Mouse (Mus musculus) layer of hippocampus, adult 11-12 months (tissue): ENCODE measurements at regions not wholly inside any gene's neighbourhood (a gene's known extent, or its start where the extent isn't known, plus 50 kb on each side); places are given as distances from the start of the nearest gene placed in this dataset.

Experiments
- DNase-seq: peaks from one replicate; pipeline ENCODE4 v3.0.0; 2022; ENCODE audit warnings: low spot score

DNA sequence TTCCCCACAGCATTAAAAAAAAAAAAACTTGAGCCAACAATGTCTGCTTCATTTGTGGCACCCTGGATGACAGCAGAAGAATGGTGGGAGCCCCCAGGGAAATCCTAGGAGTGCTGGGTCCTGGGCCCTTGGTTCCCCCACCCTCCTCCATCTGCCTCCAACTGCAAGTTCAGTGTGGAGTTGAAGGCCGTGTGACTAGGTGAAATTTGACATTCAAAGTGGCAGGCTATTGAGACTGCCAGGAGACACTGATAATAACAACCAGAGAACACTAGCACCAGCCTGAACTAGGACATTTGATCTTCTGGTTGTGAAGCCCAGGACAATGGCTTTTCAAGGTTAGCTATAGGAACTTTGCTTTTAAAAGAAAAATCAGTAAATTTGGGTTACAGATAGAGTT is 74.0 kb downstream of the Adamts15 start:
- DNase-seq = no peak

DNA sequence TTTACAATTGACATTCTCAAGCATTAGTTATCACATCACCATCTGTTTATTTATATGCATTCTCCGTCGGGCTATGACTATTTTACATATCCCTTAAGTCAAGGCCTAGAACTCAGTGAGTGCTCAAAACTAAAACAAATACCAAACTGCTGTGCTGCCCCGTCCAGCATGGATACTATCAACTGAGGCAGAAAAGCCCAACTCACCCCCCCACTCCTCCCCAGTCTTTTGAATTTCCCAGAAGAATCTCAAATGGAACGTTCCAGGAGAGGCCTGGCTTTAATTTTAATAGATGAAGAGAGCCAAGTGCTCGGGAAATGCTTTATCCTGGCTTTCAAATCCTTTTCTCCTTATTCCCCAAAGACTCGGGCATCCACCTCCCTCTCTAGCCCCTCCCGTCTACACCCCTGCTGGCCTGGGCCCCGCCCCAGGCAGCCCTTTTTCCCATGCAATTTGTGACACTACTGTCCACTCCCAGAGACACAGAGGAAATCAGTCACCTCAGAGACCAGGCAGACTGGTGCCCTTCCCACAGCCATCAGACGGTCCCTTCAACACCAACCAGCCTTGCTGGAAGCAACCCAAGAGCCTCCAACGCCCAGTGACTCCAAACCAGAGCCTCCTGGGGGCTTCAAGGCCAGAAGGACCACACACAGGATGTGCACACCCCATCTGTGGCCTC is 76.5 kb downstream of the Adamts15 start:
- DNase-seq = no peak

DNA sequence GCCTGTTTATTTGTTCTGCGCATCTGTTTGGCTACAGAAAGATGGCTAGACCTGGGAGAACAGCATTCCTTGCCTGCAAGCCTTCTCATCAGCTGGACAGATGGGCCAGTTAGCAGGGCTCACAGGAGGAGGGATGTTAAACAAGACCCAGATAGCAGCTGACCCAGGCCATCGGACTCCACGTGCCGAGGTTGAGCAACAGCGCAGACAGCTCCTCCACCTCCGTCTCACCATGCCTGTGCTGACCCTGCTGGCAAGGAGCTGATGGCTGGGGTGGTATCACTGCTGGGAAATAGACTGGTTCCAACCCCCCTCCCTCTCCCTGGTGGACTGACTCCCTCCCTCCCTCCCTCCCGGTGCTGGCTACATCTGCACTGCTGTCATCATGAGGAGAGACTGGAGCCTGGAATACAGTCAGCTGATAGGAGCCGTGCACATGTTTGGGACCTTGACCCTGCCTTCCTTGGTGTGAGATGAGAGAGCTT is 78.1 kb downstream of the Adamts15 start:
- DNase-seq = peak; percentile 10

DNA sequence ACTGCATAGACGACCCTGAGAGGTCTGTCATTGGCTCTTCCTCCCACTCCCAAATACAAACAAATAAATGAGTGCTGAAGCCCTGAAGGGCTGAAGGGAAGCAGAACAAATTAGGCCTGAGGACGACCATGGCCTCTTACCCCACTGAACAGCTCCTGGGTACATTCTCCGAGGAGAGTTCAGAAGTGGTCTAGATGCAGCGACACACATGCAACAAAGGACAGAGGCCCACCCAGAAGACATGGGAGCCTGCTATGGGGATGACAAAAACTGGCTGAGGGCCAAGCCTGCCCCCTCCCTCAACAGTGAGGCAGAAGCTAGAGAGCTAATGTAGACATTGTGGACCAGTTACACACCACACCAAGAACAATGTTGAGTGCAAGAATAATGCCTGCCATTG is 87.3 kb downstream of the Adamts15 start:
- DNase-seq = no peak

DNA sequence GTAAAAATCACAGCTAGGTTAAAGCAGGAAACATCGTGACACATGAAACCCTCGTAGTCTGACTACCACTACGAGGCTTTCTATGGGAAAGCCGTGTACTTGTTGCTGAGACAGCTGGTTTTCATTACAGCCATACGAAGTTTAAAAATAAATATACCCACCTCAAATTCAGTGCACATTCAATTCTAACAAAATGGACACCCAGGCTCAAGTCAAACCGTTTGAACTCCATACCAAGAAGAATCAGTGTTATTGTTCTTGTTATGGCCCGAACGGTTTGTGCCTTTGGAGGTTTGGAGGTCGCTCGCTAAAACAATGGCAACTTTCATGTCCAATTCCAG is 87.7 kb downstream of the Adamts15 start:
- DNase-seq = no peak

DNA sequence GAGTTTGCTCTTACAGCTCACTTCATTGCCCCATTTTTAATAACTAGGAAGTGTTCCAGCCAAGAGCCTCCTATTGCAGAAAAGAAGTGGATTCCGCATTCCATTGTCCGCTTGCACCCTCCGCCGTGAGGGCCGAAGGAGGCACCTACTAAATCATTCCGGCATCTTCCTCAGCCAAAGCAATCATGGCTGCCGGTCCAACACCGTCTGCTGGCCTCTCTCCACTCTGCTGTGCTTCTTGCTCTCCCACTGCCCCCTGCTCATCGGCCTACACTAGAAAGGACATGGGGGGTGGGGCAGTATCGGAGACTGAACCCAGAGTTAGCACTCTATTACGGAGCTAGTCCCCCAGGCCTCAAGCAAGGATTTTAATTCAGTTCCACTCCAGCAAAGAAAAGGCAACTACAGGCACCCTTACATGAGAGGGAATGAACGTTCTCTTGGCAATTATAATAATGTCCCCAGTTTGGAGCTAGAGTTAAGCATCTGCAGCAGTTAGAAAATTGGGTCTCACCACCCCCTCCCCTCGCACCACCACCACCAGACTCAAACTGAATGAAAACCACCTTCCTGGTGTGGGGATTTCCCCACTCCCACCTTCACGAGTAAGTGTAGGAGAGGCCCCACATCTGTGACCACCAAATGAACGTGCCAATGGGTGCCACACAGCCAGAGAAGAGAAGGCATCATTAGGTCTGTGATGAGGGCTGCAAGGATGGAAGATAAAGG is 88.3 kb downstream of the Adamts15 start:
- no peak for DNase-seq

DNA sequence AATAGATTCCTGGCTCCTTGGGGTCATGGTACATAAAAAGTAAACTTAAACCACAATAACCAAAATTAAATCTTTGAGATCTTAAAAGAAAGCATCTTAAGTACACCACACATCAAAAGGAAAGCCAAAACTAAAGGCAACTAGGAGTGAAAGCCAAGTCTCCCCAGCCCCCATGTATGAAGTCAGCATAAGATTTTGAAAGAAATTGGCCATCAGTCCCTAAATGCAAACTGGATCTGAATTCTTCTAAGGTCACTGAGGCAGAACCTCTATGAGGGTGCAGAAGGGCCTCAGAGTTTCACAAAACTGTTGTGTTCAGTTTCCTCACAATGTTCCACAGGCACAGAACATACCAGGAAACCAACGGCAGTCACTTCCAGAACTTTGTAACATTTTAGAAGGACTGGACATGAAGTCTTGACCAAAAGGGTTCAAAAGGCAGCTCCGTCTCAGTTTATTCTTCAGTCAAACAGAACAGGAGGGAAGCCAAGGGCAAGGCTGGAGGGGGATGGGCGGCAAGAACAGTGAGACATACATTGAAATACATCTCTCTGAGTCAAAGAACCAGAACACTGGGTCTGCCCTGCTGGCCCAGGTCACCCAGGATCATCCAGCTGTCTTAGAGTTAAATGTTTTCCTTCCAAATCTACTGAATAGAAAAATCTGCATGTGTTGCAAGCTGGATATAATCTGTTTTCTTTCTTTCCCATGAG is 92.9 kb downstream of the Adamts15 start:
- DNase-seq = no peak

DNA sequence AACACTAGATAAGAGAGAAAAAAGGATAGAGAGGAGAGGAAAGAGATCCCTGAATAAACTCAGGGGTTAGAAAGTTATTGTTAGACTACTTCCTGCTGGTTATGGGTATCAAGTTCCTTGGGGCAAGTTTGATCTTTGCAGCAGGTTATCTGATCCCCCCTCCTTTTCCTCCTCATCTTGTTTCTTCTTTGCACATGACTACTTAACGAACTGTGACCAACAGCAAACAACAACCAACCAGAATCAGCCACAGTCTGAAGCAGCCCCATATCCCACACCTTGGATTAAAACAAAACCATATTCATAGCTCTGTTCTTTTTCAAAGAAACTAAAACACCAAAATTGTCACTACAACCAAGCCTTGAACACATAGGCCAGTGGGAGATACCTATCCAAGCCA is 94.5 kb downstream of the Adamts15 start:
- no peak for DNase-seq

DNA sequence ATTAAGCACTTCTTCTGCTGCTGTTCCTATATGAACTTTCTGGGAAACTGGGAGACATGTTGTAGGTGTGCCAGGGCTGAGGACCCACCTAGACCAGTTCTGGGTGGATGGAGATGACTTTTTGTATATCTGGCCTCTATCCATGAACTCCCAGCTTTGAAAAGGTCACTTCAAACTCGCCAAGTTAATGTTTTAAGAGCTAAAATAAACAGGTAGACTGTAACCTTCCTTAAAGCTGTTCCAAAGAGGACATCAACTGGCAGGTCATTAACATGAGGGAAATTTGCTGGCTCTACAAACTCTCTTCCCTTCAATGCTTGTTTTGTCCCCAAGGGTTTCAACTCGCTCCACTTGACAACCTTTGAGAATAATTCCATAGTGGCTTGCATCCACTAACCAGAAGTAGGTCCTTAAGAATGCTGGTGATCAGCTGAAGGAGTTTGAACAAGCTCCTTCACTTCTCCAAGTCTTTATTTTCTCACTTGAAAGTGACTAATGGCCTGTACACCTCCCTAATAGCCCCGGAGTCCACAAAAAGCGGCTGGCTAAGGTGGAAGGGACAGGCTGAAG is 98.1 kb downstream of the Adamts15 start:
- no peak for DNase-seq

DNA sequence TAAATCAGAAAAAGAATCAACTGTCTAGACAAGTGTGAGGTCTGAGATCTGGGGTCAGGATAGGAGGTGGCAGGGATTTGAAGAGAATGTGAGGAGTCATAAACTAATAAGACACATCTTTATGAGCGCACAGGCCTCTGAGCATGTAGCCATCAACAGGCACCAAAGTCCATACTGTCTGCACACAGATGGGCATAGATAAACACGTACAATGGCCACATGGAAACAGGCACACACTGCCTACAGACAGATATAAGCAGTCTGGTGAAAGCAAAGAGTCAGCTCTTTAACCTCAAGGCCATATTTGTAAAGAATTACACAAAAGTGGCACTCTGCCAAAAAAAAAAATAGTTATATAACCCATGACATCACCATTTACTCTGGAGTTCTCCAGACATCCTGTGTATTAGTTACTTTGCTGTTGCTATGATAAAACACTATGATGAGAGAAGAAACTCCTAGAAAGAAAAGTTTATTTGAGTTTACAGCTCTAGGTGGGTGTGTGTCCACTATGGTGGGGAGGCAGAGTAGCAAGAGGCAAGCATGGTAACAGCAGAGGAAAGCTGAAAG is 101.4 kb downstream of the Adamts15 start:
- DNase-seq = no peak

DNA sequence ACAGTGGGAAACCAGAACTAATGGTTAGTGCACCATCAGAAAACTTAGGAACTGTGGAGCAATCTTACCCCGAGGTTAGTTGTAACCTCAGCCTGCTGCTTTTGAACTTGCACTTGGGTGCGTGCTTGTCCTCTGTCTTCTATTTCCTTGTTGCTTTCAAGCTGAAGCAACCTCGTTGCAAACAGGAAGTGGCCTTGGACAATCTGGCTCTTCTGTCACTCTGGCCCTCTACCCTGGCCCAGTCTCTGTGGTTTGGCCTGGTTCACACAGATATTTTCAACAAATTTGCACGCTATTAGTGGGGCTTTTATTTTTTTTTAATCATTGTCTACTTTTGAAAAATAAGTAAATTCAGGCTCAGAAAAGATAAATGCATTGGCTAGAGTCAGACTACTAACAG is 109.0 kb downstream of the Adamts15 start:
- DNase-seq = no peak

DNA sequence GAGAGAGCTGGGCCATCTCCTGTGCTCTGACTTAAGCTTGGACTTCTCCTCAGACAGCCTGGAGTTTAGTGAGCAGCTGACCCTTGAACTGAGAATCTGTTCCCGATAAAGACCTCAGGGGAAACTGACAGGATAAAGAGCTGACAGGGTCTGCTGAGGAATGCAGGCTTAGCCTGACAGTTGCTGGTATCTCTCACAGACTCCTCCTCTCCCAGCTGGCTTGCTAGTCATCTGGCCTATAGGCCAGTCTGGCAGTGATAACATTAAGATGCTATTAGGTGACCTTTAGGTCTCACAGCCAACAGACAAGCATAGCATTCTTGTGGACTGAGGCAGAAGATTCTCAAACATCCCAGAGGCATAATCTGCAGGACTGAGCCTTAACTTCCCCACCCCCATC is 111.4 kb downstream of the Adamts15 start:
- no peak for DNase-seq

DNA sequence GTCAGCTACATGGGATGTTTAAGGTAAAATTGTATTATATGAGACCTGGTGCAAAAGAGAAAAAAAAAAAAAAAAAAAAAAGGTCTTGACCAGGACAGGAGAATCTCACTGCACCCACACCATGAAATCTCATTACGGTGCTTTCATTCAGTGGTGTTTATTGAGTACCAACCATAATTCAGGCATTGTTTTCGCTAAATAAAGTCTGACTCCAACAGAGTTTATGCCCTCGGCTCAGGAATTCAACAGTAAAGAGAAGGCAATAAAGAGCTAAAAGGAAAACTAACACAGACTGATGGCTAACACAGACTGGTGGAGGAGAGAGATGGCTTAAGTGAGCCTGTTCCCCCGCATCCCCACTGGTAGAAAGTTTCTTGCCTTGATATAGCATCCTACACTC is 112.0 kb downstream of the Adamts15 start:
- DNase-seq = no peak

DNA sequence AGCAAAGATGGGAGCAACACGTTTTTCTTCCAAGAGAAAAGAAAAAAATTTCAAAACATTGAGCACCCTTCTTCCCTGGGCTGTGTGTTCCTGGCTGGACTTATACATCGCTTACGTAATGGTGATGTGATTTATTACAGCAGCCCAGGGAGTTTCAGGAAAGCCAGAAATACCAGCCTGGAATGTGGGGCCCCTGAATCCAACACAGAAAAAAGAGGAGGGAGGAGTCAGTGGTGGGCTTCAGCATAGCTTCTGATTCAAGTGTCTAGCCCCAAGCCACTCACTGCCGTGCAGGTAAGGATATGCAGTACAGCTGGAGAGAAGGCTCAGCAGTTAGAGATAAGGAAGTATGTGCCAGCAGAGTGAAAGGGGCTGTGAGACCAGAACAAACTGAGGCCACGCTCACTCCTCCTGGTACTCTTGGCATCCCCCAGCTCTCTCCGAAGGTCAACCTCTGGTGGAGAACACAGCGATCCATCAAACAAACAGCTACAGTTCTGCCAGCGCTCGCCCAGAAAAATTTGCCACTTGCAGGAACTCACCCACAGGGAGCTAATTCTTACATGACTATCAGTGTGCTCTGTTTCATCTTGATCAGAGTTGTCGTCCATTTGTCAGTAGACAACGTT is 113.3 kb downstream of the Adamts15 start:
- DNase-seq = no peak

DNA sequence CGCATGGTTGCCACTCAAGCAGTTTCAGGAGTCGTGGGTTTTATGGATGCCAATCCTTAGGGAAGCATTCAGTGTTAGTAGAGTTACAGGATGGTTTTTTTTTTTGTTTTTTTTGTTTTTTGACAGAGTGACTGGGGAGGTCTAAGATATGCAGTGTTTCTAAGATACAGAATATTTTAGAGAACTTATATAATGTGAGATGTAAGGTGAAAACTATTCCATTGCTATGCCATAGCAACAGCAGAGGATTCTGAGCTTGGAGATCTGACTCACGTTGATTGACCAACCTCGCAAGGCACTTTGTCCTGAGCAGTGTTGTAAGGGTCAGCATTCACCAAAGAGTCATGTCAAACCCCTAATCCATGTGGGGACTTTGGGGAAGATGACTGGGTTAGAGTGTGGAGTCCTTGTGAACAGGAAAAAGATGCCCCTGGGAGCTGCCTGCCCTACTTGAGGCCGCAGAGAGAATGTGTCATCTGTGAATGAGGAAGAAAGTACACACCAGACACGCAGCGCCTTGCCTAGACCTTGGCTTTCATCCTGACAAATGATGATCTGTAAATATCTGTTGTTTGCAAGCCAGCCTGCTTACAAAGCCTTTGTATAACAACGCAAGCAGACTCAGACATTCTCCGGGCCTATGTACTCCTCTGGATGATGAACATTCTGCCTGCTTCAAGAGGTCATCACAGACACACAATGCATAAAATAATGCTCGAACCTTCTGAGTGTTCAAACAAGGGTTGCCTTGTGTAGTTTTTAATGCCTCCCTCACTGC is 118.3 kb downstream of the Adamts15 start:
- no peak for DNase-seq

DNA sequence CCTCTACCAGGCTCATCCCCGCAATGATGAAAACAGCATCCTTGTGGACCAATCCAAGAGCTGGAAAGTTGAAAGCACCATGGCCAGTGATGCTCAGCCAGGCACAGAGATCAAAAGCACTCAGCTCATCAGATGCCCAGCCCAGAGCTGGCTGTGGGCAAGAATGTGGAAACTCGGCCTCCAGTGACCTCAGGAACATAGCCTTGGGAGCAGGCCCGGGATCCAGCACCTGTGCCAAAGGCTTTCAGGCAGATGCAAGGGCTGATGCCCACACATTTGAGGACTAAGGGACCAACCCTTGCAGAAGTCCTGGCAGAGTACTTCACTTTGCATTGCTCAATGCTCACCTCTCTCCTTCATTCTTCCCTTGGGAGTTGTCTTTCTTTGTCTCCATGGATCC is 119.4 kb downstream of the Adamts15 start:
- no peak for DNase-seq

DNA sequence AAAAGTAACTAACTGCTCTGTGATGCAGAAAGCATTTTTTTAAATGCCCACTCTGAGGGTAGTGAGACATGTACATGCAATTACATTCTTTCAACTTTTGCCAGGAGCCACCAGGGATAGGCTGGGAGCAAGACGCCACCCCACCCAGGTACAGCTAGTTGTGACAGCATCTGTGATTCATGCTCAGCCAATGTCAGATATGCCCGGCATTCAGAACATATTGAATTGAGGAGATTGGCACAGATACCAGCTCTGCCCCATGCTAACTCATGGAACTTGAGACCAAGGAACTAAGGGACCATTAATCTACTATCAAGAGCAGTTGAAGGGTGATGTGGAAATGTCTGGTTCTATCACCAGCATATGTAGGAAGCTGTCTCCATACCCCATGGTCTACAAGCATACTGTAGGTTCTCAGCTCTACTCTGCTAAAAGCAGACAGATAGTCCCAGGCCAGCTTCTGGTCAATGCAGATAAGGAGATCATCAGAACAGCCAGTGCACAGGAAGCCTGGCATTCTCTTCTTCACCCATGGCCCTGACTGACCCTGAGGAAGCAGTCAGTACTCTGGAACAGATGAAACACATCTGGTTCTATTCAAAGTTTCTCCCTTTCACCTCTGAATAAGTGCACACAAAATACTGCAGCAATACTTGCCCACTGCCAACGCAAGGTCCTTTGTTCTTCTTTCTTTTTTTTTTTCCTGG is 127.4 kb downstream of the Adamts15 start:
- no peak for DNase-seq

DNA sequence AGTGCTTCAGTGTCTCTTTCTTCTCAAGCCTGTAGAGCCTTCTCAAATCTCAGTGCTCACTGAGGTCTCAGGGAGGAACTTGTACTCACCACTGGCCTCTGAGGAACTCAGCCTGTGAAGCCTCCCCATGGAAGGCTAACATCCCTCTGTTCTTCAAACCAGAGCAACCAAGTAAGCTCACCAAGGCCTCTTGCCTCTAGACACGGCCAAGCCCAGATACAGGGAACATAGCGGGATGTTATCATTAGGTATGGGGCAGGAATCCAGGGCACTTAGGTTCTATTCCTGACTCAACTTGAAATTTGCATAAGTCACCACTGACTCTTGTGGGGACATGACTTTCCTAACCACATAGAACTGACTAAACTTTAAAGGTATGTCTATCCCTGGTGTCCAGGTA is 141.0 kb downstream of the Adamts15 start:
- DNase-seq = no peak

DNA sequence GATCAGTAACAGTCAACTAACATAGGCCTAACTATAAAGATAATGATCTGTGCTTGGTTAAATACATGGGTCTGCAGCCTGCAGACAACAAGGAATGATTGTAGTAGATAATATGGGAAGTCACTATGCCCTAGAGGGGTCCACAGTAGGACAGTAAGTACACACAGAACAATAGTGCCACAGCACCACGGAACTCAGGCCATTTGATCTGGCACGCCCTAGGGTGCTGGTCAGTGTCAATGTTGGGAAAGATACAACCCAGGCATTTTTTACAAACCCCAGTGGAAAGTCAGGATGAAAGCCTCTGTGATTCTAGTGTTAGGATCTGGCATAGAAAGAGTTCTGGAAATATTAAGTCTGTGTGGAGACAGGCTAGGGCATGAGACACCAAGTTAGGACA is 144.4 kb downstream of the Adamts15 start:
- DNase-seq = no peak

DNA sequence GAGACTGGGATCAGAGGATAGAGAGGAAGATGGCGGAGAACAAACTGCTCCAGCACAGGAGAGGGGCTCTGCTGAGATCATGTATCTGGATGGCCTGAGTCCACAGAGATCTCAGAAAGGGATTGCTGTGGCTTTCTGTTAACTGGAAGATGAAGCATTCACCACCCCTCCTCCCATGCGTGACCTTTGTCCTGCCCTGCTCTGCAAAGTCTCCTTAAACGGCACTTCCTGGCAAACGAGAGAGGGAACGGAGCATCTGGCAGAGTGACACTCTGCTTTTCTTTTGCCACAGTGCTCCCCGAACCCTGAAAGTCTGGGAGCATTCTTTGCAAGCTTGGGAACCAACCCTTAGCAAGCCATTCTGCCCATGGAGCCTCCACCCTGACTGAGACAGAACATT is 147.1 kb downstream of the Adamts15 start:
- DNase-seq = no peak

DNA sequence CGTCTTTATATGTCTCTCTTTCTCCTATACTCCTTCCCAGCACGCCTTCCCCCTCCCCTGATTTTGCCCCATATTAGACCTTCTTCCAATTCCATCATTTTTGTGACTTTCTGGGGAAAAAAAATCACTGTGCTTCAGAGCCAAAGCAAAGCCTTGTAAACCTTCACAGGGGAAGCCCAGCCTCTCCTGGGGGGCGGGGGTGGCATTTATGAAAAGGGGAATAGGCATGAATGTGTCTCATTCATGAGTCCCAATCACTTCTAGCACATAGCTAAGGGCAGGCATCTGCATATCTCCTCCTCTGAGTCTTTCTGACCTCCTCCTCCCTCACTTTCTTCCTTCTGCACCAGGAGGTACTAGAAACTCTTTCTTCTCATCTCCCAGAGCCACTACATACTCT is 149.8 kb downstream of the Adamts15 start:
- no peak for DNase-seq
